Mouse (Mus musculus) liver, adult 2 months (tissue): ENCODE measurements at regions not wholly inside any gene's neighbourhood (a gene's known extent, or its start where the extent isn't known, plus 50 kb on each side); places are given as distances from the start of the nearest gene placed in this dataset.

ENCODE experiments used
- CTCF ChIP-seq: fragments of 200-500 bp; IDR thresholded peaks from 2 replicates; pipeline ENCODE4 v1.5.1; 2011; ENCODE audit warnings: low read depth, low read length, control low read depth
- POLR2A ChIP-seq: fragments of 200-500 bp; IDR thresholded peaks from 2 replicates; pipeline ENCODE4 v1.6.1; 2011; ENCODE audit warnings: low read length, control low read depth; ENCODE audit not compliant: insufficient read depth; ENCODE audit errors: extremely low read depth

- TF ChIP-seq CTCF (no peak), POLR2A (no peak)
These were observed 128.8 kb upstream of the Zfp746 start for GRCm38 (mm10) chr6:48215212-48215611.
